Mouse (Mus musculus) thymus, postnatal 14 days (tissue): ENCODE data around the gene Dhh.
A peak's percentile ranks its signal among the peaks of the same experiment; 100 is the strongest.

Experiments used
- DNase-seq: peaks from one replicate; pipeline ENCODE4 v3.0.0; 2021

Gene Dhh

GRCm38 (mm10) chr15:98871070-98871915 is 27.0 kb downstream of the Dhh start, which contains the start of gene Kmt2d:
TSS of gene Kmt2d (minus strand) at chr15:98871204.
- DNase-seq: peak; percentile 71

GRCm38 (mm10) chr15:98870179-98871069 is 27.9 kb downstream of the Dhh start:
- DNase-seq: peak; percentile 53

DNA sequence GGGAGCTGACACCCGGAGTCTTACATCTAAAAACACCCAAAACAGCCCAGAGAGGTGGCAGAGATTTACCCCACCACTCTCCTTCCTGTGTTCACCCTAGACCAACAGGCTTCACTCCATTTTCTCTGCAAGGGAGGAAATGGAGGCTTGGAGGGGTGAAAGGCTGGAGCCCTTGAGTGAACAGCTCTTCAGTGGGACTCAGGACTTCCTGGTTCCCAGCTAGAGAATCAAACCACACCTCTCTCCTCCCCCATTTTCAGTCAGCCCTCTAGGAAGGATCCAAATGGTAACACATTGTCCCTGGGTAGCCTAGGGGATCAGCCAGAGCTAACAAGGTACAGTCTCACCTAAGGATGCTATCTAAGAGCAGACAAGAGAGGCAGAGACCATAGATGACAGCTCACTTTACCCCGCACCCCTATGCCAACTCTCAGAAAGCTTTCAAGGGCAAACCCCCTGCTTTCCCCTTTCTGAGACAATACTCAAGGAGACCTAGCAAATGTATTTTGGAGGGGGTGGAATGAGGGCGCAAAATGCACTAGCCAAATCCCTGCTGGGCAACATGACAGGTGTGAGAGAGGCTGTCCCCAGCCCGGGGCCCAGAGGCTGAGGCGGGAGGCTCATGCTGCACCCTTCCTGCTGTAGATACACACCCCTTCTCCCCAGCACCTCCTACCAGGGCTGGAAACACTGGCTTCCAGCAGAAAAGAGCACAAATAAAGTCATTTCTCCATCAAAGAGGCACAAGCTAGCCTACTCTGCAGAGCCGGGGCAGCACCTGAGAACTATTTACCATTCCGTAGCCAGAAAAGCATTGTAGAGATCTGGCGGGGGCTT is 28.8 kb downstream of the Dhh start:
- peak; percentile 46 for DNase-seq

GRCm38 (mm10) chr15:98868346-98869063 is 29.8 kb downstream of the Dhh start:
- no peak for DNase-seq

GRCm38 (mm10) chr15:98867321-98867720 is 31.0 kb downstream of the Dhh start:
- peak; percentile 75 for DNase-seq

GRCm38 (mm10) chr15:98866501-98866900 is 31.8 kb downstream of the Dhh start:
- DNase-seq: no peak

DNA sequence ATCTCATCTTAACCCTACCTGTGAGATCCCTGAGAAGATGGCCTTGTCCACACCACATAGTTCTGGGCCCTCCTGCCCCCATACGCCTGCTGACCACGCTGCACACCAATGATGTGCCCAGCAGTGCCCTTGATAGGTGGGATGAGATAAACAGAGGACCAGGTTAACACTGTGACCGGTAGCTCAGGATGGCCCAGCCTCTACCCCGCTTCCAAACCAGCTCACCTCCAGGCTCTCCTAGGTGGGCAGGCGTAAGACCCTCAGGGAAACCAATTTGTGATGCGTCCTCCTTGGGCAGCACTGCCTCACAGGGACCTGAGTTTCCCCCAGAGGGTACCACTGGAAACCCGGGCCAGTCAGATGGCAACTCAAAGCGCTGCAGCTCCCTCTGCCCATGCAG is 32.6 kb downstream of the Dhh start:
- DNase-seq: no peak

- DNase-seq: no peak
Measured at GRCm38 (mm10) chr15:98864951-98865350, 33.4 kb downstream of the Dhh start.

DNA sequence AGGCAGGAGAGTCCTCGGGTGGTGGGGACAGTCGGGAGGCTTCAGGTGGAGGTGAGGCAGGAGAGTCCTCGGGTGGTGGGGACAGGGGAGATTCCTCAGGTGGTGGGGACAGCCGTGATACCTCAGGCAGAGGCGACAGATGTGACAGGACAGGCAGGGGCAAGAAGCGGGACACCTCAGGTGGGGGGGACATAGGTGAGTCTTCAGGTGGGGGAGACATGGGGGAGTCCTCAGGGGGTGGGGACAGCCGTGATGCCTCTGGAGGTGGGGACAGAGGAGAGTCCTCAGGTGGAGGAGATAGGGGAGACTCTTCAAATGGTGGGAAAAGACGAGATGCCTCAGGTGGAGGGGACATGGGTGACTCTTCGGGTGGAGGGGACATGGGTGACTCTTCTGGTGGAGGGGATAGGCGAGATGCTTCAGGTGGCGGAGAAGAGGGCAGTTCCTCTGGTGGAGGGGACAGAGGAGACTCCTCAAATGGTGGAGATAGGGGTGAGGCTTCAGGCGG is 34.8 kb downstream of the Dhh start:
- DNase-seq: no peak

DNA sequence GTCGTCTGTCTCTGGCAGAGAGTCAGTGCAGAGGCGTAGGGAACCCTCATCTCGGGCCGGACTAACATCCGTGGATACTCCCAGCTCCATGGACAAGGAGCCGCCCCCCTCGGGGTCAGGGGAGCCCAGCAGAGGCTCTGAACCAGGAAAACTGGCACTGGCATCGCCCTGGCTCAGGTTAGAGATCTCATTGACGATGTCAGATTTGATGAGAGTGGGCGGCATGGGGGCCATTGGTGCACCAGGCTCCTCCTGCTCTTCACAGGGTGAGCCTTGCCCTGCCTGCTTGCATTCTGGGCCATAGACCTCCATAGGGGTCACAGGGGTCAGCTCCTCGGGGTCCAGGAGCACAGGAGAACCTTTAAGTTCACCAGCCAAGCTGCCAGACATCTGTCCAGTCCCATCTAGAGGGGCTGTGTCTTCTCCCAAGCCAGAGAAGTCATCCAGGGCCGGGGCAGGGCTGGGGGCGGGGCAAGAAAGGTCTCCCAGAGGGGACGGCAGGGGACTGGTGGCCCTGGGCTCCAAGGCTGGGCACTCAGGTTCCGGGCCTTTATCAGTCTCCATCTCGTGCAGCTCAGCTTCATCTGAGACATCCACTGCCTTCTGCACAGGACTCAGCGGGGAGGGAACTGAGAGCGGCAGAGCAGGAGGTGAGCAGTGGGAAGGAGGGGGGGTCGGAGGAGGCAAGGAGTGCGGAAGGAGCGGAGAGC is 36.5 kb downstream of the Dhh start:
- DNase-seq: no peak

DNA sequence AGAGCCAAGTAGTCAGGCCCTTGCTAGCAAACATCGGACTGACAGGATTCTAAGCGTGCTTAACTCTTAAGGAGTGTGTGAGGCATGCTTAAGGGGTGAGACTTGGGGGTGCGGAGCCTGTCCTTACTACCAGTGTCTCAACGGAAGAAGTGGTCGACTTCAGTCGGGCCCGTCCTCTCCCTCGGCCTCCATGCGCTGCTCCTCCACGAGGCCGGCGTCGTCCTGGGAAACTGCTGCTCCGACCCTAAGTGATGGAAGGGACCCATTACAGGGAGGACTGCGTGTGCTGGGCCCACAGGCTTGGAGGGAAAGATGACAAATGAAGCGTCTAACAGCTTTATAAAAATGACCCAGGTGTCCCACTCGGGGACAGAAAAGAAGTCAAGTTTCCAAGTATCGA is 37.4 kb downstream of the Dhh start:
- no peak for DNase-seq

DNA sequence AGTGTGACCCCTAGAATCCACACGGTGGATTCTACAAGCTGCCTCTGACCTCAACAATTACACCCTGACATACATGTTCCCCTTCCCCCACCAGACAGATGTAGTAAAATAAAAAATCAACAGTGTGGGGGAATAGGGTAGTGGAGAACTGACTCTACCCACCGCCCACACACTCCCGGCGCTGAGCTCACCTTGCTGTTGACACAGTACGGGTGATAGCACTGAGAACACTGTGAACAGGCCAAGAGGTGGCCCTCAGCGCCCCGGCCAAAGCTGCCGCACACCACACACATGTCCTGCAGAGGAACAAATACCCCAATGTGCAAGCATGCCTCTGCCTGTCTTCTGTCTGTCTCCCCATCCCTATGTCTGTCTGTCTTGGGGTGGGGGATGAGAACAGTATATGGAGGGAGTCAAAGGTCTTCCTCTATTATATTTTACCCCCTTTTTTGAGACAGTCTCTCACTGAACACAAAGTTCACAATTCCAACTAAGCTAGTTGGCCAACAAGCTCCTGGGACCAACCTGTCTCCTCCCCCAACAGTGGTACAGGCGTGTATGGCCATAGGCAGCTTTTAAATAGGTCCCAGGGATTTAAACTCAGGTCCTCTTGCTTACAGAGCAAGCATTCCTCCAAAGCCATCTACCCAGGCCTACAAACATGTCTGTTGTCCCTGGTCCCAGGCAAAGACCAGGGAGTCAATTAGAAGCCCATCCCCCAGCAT is 38.9 kb downstream of the Dhh start:
- DNase-seq: no peak

DNA sequence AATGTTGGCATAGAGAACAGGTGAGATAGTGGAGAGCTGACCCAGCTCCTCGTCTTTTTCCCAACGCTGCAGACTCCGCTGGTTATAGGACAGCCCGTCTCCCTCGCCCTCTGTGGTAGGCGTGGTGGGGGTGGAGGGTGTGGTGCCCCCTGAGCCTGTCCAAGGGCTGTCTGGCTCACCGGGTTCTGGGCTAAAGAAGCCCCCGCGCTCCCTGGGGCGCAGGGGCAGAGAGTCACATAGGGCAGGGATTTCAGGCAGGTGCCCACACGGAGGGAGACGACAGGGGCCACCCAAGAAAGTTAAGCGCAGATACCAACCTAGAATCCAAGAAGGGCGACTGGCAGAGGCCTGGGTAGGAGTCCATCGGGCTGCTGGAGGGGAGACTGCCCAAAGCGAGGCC is 44.1 kb downstream of the Dhh start:
- no peak for DNase-seq

- DNase-seq: no peak
Measured at GRCm38 (mm10) chr15:98853161-98853937, 45.0 kb downstream of the Dhh start.

DNA sequence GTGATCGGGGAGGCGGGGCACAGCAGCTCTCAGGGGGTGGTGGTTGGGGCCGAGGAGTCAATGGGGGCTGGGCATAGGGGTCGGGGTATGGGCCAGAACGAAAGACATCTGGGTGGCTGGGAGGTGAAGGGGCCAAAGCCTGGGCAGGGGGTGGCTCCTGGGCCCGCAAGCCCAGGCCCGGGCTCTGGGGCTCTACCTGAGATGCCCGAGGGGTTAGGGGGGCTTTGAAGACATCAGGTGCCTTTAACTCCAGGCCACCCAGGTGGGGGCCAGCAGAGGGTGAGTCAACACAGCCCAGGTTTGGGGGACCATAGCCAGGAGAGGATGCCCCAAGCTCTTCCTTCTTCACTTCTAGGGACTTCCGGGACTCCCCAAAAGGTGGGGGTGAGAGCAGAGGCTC is 45.6 kb downstream of the Dhh start:
- DNase-seq: no peak

- no peak for DNase-seq
Measured at GRCm38 (mm10) chr15:98852071-98852470, 46.3 kb downstream of the Dhh start.

GRCm38 (mm10) chr15:98851229-98851818 is 47.0 kb downstream of the Dhh start:
- no peak for DNase-seq

DNA sequence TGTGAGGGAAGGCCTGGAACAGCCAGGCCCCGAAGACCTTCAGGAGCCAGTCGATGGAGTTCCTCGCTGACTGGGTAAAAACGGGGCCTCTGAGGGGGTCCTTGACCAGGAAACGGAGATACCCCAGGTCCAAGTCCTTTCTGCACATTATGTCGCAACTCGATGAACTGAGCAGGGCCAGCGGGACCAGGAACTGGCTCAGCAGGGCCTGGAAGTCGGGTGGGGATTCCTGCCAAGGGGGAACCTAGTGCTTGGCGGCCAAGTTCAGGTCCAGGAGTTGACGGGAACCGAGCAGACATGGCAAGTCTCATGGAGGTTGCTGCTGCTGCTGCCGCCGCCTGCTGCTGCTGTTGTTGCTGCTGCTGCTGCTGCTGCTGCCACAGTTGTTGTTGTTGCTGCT is 47.7 kb downstream of the Dhh start:
- no peak for DNase-seq

DNA sequence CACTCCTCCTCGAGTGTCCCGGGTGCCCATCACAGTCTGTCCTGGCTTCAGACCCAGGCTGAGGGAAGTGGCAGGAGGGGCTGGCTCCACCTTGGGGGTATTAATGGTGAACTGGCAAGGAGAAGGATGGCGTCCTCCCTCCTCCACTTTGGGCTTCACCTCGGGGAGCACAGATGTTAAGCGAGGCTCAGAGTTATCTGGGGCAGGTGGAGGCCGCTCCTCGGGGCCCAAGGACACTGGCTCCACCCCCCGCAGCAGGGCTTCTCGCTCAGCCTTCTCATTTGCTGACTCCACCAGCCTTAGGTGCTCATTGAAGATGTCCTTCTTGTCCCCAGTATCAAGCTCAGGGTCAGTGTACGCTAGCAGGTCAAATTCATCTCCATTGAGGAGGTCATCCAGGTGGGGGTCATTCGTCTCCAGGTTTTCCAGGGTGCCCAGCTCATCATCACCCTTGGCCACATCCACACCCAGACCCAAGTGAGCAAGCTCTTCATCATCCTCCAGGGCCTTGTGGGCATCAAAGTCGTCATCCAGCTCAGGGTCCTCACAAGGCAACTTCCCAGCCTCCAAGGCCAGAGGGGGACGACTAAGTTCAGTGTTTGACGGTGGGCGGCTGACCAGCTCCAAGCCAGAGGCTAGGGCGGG is 48.3 kb downstream of the Dhh start:
- no peak for DNase-seq
